Mouse (Mus musculus) C2C12 (cell line): ENCODE measurements at regions not wholly inside any gene's neighbourhood (a gene's known extent, or its start where the extent isn't known, plus 50 kb on each side); places are given as distances from the start of the nearest gene placed in this dataset.

Source experiments
- CTCF ChIP-seq: IDR thresholded peaks from one replicate; pipeline ENCODE4 v1.5.1; 2011; ENCODE audit not compliant: control insufficient read depth, insufficient read depth, insufficient read length
- MAX ChIP-seq: IDR thresholded peaks from one replicate; pipeline ENCODE4 v1.6.1; 2011; ENCODE audit warnings: mild to moderate bottlenecking, control low read depth
- MYOD1 ChIP-seq: IDR thresholded peaks from one replicate; pipeline ENCODE4 v1.6.1; 2011; ENCODE audit warnings: low read depth; ENCODE audit not compliant: control insufficient read depth, insufficient read length
- MYOG ChIP-seq: IDR thresholded peaks from one replicate; pipeline ENCODE4 v1.6.1; 2011; ENCODE audit not compliant: control insufficient read depth, insufficient read length; ENCODE audit errors: extremely low read depth
- USF1 ChIP-seq: IDR thresholded peaks from one replicate; pipeline ENCODE4 v1.6.1; 2011; ENCODE audit warnings: low read depth, mild to moderate bottlenecking, control low read depth, moderate library complexity

DNA sequence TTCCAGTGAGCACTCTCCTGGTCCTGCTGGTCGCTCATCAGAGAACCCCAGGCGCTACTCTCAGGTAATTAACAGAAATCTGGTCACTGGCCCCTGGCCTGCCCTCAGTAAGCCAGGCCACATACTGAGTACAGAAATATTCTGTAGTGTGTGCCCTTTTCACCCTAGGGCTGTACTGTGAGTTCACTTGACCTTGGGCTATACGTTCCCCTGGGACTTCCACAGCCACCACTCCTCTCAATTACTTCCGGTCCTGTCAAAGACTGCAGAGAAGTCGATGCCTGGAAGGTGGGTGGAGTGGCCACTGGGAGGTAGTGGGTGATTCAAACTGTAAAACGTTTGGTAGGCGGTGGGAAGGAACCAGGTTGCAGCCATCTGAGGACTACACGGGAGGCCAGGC is 159.3 kb upstream of the Csf3r start:
- TF ChIP-seq USF1 (no peak), CTCF (no peak), MYOD1 (no peak), MYOG (no peak), MAX (no peak)
